ENCODE assay signal across 1 mouse cellular context in the genomic region with DNA sequence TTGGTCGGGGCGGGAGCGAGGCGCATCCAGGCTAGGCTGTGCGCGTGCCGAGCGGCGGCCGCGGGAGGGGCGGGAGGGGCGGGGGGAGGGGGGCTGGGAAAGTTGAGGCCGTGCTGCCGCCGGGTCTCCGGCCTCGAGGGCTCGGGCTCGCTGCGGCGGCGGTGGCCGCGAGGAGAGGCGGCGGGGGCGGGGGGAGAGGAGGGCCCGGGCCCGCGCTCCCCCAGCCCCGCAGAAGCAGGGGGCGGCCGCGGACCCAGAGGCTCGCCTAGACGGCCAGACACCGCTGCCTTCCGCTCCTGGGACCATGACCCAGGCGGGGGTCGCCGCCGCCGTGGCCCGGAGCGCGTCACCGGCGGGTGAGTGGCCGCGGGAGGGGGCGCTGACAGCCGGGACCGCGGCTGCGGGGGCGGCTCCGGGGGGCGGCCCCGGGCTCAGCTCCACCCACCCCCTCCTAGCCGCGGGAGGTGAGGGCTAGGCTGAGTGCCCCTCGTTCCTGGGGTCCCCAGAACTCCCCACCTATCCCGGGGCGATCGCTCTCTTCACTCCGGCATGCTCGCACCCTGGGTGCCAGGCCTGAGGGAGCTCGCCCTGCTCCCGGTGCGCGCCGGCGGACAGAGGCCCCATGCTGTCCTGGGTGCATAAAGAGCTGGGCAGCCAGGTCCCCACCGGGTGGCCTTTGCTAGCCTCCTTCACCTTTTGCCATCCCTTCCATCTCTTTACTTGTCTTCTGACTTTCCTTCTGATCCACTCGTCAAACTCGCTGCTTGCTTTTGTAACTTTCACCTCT.
TF ChIP-seq lines count a peak whose summit lies in the region.

TSS of gene Usf3 (plus strand) at position 92 of the 787 bp plus-strand sequence.

TF ChIP-seq in CH12.LX, 34 proteins besides CTCF, POLR2A, EP300 and RAD21 (continued from another document):
- no peak for TF ChIP-seq TBP (conservative IDR thresholded peaks at IDR 0.05; ENCODE audit: low read depth, low read length)
- TF ChIP-seq NELFE (IDR thresholded peaks at IDR 0.05; ENCODE audit: low read depth, low read length): peak; percentile 64; the same call in 1 of the 2 replicates
- no peak for TF ChIP-seq MAX (IDR thresholded peaks at IDR 0.05; ENCODE audit: low read length)
- no peak for TF ChIP-seq MAZ (IDR thresholded peaks at IDR 0.05; ENCODE audit: low read depth, low read length)
- no peak for TF ChIP-seq KAT2A (IDR thresholded peaks at IDR 0.05; ENCODE audit: insufficient replicate concordance, low read length)
- no peak for TF ChIP-seq JUND (conservative IDR thresholded peaks at IDR 0.05; ENCODE audit: low read depth, low read length)
- TF ChIP-seq ELF1 (IDR thresholded peaks at IDR 0.05; ENCODE audit: low read depth, low read length): no peak
- TF ChIP-seq ZNF384 (IDR thresholded peaks at IDR 0.05; ENCODE audit: low read depth, low read length): no peak
- TF ChIP-seq TCF12 (IDR thresholded peaks at IDR 0.05; ENCODE audit: low read depth, low read length): peak; percentile 7; the same call in 1 of the 2 replicates
TF ChIP-seq in CH12.LX: peak in this region for 5.
